Mouse (Mus musculus): ENCODE results near the gene Golt1b. TPM values are rescaled to one million over a fixed set of nuclear protein-coding genes. Genes with fewer than 3 reads are reported as not detected.
A peak's percentile ranks its signal among the peaks of the same experiment; 100 is the strongest.

The Golt1b gene
- total RNA-seq, 2 experiments from 2014 or later = 29.4 to 31.6 TPM

GRCm38 (mm10) chr6:142381615-142382014 is 5.4 kb upstream of the Golt1b start:
- DNase-seq (ENCODE audit: extremely low spot score in 1 of 2, low spot score in 1 of 2) = no peak

- DNase-seq (ENCODE audit: extremely low spot score in 1 of 2, low spot score in 1 of 2) = no peak
Observed at GRCm38 (mm10) chr6:142384521-142384920, 2.5 kb upstream of the Golt1b start.

- DNase-seq (ENCODE audit: extremely low spot score in 1 of 2, low spot score in 1 of 2) = no peak
Observed at GRCm38 (mm10) chr6:142386285-142387010, 573 bp upstream of the Golt1b start.

- DNase-seq (ENCODE audit: extremely low spot score in 1 of 2, low spot score in 1 of 2) = no peak
Observed at GRCm38 (mm10) chr6:142387755-142388271, 792 bp downstream of the Golt1b start.

GRCm38 (mm10) chr6:142389101-142389500 is 2.1 kb downstream of the Golt1b start:
- no peak for DNase-seq (ENCODE audit: extremely low spot score in 1 of 2, low spot score in 1 of 2)

- no peak for DNase-seq (ENCODE audit: extremely low spot score in 1 of 2, low spot score in 1 of 2)
Observed at GRCm38 (mm10) chr6:142392312-142392711, 5.3 kb downstream of the Golt1b start.

GRCm38 (mm10) chr6:142394669-142395068 is 7.6 kb downstream of the Golt1b start:
- DNase-seq (ENCODE audit: extremely low spot score in 1 of 2, low spot score in 1 of 2) = peak in 1 of 2 experiments; percentile 16

GRCm38 (mm10) chr6:142395756-142396155 is 8.7 kb downstream of the Golt1b start:
- DNase-seq (ENCODE audit: extremely low spot score in 1 of 2, low spot score in 1 of 2) = no peak

- DNase-seq (ENCODE audit: extremely low spot score in 1 of 2, low spot score in 1 of 2) = no peak
Observed at GRCm38 (mm10) chr6:142411140-142411539, 24.1 kb downstream of the Golt1b start.

- no peak for DNase-seq (ENCODE audit: extremely low spot score in 1 of 2, low spot score in 1 of 2)
Observed at GRCm38 (mm10) chr6:142412906-142413491, 26.0 kb downstream of the Golt1b start, which contains the start of gene Spx. Spx (plus strand) TSS chr6:142413441.

- DNase-seq (ENCODE audit: extremely low spot score in 1 of 2, low spot score in 1 of 2) = no peak
Observed at GRCm38 (mm10) chr6:142413845-142414244, 26.8 kb downstream of the Golt1b start.

GRCm38 (mm10) chr6:142414597-142414996 is 27.6 kb downstream of the Golt1b start:
- no peak for DNase-seq (ENCODE audit: extremely low spot score in 1 of 2, low spot score in 1 of 2)

- DNase-seq (ENCODE audit: extremely low spot score in 1 of 2, low spot score in 1 of 2) = no peak
Observed at GRCm38 (mm10) chr6:142424976-142425375, 38.0 kb downstream of the Golt1b start.

GRCm38 (mm10) chr6:142429072-142429471 is 42.1 kb downstream of the Golt1b start:
- DNase-seq (ENCODE audit: extremely low spot score in 1 of 2, low spot score in 1 of 2) = no peak

GRCm38 (mm10) chr6:142451381-142451780 is 64.4 kb downstream of the Golt1b start:
- DNase-seq (ENCODE audit: extremely low spot score in 1 of 2, low spot score in 1 of 2) = no peak

- no peak for DNase-seq (ENCODE audit: extremely low spot score in 1 of 2, low spot score in 1 of 2)
Observed at GRCm38 (mm10) chr6:142453311-142453710, 66.3 kb downstream of the Golt1b start.

Other genes with a start within 250 kb of the Golt1b start
- gene Slco1a6, start 178.7 kb upstream of the Golt1b start, total RNA-seq (2021) = 1 to 10 TPM in 1 of 2 experiments, under 1 TPM in 1; 0.69 to 1.2 TPM
- not detected for gene Iapp, start 88.8 kb upstream of the Golt1b start, total RNA-seq (2021)
- not detected for gene Slco1a5, start 64.2 kb upstream of the Golt1b start, total RNA-seq (2021)
- gene Pyroxd1, start 41.6 kb upstream of the Golt1b start, total RNA-seq (2021) = 10 to 100 TPM; 12.9 to 15.4 TPM
- 10 to 100 TPM; 19.9 to 27.6 TPM for gene Recql, start 134 bp upstream of the Golt1b start, total RNA-seq (2021)
- 1 to 10 TPM in 1 of 2 experiments, under 1 TPM in 1; 0.77 to 1.6 TPM for gene Spx, start 26.2 kb downstream of the Golt1b start, total RNA-seq (2021)
- under 1 TPM; 0.22 to 0.31 TPM for gene Gys2, start 85.9 kb downstream of the Golt1b start, total RNA-seq (2021)
- gene Ldhb, start 120.7 kb downstream of the Golt1b start, total RNA-seq (2021) = 100 to 1,000 TPM; 502 to 563 TPM
- gene Kcnj8, start 184.4 kb downstream of the Golt1b start, total RNA-seq (2021) = 1 to 10 TPM; 1.5 to 1.6 TPM

Measured in layer of hippocampus, postnatal 25 days (tissue).